Mouse (Mus musculus): Measurements from ENCODE around the gene Tns3.
A peak's percentile ranks its signal among the peaks of the same experiment; 100 is the strongest.

Gene Tns3

DNA sequence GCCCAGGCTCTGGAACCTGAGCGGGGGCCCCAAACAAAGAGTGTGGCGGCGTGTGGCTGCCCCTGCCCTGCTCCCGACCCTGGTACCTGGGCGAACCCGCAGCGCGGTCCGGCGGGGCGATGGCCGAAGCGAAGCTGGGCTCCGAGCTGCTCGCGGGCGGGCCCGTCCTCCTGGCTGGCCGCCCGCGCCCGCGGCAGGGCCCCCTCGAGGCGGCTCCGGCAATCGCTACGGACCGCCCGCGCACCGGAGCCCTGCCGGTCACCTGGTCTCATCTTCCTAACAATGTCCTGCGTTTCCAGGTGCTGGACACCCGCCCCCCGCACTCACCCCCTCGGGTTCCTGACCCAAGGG is at the start of gene Tns3:
Gene Tns3 (minus strand): TSS at position 143 of the 351 bp plus-strand sequence.
- peak; percentile 12 for DNase-seq

DNA sequence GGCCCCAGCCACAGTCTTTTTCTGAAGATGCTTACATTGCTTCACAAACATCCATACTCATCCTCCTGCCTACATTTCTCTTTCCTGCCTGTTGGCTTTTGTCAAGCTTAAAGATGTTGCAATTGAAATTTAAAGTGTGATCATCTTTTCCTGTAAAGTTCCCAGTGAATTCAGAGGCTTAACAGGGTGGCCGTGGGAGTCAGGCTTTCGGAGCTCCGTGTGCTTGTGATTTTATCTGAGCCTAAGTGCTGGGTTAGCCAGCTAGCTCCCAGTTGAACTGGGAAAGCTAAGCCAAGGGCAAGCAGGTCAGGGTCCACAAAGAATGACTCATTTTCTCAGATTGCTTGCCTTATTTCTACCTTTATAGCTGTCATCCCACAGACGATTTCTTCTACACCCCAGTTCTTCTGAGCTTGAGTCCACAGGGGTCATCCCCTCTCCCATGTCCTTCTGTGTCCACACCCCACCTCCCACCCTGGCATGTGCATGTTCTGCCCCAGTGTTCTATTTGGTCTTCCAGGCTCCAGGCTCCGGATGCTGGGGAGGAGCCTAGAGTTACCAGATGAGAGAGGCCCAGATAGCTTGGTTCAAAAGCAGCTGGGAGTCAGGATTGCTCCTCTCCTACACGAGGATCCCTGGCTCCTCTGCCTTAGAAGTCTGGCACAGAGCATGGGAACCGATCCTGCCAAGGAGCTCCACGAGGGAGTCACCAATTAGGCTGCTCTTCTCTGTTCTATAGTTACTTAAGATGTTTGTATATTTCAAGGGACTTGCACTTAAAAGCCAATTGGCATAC is 42.1 kb upstream of the Tns3 start:
- no peak for DNase-seq

DNA sequence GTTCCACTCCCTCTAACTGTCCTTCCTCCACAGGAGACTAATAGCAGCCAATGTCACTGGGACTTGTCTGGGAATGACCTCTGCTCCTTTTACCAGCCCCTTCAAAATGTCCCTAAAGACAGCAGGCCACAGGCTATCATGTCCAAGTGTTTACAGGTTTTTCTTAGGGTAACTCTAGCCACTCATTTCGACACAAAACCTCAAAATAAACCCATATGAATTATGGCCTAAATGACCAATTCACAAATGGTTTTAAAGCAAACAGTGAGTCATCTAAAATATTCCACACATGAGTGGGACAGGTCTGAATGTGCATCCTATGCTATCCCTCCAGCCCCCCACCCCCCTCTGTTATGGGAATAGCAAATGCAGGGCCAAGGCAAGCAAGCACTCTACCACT is 40.8 kb upstream of the Tns3 start:
- no peak for DNase-seq

DNA sequence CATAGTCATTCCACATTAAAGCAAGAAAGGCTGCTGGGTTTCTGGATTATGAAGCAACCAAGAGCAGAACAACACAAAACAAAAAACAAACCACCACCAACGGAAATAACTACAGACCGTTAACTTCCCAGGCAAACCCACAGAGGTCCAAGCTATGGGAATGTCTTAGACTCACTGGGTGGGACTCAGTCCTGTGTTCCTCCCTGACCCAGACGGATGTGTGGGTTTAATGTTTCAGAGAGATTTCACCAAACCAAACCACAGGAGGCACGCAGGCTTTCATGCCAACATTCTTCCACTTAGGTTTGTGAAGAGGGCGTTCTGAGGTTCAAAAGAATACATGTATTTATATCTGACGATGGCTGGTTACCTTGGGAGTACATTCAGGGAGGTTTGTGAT is 39.5 kb upstream of the Tns3 start:
- no peak for DNase-seq

DNA sequence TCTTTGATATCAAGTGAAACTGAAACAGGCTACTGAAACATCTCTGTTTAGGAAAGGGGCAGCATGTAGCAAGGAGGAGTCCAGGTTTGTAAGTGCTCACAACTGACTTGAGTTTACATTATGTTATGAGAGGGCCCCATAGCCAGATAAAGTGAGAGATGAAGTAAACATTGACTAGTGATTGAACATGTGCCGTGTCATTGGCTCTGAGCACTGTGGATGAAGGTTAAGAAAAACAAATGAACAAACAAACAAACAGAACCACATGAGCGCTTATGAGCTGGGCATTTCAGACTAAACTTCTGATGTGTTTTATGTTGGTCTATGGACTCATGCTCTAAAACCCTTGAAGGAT is 38.2 kb upstream of the Tns3 start:
- no peak for DNase-seq

DNA sequence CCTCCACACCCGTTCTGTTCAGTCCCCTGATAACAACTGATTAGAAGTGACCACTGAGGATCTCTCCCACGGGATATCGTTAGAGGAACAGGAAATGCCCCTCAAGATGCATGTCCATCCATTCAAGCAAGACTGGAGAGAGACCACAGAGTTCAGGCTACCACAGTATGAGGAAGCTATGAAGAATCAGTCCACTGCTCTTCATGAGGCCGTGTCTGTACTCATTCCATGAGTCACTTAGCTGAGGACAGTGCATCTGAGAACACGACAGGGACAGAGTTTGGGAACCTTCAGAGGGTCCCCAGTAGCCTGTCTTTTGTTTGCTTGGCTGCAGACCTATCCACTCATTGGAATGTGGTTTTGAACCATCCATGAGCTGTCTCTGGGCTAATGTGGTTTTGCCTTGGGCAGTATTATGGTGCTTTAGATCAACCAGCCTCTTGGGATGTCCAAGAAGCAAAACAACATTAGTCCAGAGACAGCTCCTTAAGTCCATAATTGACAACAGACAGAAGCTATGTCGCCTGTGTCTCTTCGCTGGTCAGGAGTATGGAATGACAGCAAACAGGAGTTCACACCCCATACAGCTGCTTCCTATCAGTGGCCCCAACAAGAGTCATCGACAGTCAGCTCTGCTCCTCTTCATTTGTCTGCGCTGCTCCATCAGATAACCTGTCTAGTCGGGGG is 37.7 kb upstream of the Tns3 start:
- DNase-seq, result no peak

DNA sequence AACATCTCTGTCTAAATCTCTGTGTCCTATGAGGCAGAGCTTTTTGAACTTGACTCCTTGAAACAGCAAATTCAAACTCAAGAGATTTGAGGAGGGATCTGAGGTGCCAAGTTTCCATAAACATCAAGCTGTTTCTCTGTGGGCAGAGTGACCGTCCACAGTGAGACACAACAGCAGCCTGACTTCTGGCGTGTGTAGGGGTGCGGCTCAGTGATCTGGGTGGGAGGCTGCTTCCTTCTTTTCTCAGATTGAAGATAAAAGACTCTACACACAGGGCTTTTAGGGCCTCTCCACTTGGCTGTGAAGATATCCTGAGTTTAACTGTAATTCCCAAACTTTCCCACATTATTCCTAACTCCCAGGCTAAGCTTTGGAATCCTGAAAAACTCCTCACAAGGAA is 37.1 kb upstream of the Tns3 start:
- no peak for DNase-seq

DNA sequence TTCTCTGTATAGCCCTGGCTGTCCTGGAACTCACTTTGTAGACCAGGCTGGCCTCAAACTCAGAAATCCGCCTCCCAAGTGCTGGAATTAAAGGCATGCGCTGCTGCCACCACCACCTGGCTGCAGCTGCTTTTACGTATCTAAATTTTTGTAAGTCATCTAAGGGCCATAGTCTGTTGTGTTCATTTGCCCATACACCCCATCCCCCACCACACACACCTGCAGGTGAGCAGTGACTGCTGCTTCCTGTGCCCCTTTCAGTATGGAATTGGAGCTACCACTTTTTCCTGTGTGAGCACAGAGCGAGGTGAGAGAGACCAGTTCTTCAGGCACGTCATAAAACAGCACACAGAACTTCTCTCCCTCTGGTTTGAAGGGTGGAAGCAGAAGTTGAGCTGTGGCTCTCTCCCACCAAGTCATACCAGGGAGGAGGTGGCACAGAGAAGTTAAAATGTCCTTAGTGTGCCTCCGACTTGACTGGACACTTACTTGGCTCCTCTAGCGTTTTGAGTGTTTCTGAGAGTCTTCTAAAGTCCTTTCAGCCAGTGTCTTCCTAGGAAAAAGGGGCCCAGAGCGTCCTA is 36.4 kb upstream of the Tns3 start:
- DNase-seq, result no peak

DNA sequence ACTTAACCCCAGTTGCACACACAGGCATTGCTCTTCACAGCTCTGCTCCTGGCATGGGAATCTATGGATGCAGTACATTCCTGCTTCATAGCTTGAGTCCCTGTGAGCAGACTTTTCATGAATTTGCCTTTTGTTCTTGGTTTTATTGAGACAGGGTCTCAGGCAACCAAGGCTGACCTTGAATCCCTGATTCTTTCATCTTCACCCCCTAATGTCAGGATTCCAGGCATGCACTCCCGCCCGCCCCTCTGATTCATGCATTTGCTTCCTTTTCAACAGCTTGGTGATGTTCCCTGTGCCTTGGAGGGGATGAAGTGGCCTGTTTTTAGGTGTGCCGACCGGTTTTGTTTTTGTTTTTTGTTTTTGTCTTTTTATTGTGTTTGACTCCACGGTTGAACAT is 35.4 kb upstream of the Tns3 start:
- DNase-seq, result no peak

DNA sequence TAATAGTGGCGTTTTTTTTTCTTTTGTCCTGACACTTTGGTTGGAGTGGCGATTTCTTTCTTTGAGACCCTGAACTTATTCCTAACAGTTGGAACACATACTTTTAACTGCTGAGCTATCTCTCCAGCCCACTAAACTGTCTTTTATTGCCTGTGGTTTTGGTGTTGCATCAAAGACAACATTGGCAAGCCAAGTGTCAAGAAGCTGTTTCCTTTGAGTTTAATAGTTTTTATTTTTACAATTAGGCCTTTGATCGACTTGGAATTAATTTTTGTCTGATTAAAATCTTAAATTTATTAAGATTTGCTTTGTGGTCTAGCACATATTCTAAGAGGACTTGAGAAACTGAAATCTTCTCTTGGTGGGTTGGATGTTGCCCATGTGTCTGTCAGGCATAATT is 33.3 kb upstream of the Tns3 start:
- no peak for DNase-seq

DNA sequence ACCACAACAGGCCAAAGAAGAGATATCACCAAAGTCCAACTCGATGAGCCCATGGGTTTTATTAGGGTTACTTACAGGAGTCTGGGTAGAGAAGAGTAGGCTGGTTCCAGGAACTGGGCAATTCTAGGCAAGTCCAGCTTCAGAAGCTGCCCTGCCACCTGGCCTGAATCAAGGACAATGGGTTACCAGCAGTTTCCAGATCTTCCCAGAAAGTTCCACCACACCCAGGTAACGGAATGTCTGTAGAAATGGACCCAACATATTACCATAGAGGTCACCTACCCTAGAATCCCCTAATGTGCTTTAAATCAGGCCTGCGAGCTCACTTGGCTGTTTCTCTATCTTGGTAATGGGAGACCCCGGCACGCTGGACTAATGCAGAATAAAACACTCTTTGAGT is 29.8 kb upstream of the Tns3 start:
- DNase-seq, result no peak

DNA sequence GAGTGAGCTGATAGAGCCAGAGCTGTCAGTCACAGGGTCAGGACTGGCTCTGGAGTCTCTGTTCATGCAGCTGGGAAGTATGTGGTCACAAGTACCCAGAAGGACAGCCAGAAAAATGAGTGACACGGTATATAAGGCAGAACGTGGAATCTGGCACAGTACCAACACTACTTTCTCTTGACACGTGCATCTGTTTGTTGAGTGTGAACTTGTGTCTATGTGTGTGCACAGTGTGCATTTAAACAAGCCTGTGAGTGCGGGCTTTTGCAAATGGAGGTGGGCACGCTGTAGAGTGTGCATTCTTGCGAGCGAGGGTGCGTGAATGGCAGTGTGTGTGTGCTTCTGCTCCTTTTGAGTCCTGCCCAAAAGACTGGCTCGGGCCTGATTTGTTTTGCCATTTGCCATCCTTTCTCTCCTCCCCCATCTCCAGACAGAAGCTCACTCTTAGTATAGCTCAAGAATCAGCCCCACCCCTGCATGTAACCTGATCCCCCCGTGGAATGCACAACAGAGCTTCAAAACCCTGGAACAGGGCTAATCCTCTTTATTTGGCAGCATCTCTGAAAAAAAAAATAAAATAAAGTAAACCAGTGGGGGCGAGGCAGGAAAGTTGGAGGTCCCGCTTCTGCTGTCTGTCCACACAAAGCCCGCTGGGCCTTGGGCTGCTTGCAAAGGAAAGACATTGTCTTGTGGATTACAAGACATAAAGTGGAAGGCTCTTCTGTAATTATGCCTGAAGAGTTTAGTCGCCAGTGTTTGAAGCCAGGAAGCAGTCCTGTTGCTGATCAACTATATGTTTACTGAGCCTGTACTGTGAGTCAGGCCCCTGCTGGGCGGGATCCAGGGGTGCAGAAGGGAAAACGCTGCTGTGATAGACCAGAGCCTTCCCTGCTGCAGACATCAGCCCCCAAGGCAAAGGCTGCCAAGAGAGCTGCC is 28.5 kb upstream of the Tns3 start:
- no peak for DNase-seq

DNA sequence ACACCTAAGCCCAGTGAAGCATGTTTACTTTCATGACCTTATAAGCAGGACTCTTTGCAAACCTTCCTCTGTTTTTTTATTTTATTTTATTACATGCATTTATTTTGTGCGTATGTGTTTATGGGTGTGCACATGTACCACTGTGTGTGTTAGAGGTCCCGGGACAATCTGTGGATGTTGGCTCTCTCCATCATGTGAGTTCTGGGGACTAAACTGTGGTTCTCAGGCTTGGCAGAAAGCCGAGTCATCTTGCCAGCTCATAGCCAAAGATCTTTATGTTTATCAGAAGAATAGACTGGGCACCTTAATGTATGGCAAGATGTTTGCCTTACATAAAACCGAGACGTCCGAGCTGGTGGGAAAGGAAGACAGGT is 27.8 kb upstream of the Tns3 start:
- no peak for DNase-seq

DNA sequence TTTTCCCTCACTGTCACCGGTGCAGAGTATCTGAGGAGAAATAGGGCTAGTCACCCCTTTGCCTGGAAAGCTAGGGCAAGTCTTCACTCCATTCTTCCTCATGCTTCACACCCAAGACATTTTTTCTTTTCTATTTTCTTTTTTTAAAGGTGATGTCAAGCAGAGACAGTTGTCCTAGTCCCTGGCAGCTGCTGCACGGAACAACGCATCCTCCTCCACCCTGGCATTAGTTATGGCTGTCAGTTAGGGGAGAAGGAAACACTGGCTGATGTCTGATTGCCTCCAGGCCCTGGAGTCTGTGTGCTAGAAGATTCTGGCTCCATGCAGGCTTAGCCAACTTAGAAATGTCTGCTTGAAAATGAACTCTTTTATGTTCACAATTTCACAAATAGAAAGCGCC is 27.3 kb upstream of the Tns3 start:
- no peak for DNase-seq

DNA sequence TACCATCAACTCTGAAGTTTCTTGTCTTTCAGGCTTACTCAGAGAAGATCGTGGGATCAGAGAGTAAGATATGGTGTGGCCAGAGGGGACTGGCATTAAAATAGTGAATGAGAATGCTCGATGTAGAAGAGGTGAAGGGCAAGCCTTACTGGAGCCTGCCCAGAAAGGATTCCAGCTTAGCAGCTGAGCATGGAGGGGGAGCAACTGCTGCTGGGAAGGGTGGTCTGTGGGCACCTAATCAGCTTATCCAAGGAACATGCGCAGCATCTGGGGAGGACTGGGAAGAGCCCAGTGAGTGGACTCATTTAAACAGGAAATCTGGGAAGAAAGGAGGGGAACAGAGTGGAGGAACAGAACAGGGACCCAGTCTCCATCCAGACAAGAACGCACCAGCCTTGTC is 26.3 kb upstream of the Tns3 start:
- no peak for DNase-seq

DNA sequence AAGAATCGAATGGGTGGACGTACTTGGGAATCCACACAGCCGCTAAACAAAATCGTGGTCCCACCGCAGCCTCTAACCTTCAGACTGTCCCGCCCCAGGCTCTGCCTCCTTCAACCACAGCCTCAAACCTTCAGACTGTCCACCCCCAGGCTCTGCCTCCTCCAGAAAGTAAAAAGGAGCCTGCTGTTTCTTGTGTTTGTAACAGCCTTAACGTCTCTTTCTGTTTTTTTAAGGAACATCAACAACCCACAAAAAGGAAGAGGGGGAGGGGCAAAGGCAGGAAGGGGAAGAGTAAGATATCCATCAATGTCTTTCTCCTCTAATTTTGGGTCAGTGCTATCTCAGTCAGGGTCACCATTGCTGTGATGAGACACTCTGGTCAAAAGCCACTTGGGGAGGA is 25.2 kb upstream of the Tns3 start:
- no peak for DNase-seq

DNA sequence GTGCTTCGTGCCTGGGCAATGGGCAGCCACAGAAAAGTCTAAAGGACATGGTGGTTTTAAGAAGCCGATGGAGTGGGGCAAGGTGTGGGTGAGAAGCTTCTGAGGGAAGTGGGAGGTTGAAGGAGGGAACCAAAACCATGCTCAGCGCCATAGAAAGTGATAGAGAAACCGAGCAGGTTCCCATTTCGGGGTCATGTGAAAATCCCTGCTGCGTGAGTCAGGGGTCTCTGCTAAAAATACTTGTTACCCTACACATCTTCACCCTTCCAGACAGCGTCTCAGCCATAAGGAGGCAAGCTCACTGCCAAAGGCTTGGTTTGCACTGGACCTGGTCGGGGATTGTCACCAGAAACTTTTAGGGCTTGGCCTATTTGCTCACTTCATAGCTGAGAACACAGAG is 24.6 kb upstream of the Tns3 start:
- DNase-seq, result no peak

DNA sequence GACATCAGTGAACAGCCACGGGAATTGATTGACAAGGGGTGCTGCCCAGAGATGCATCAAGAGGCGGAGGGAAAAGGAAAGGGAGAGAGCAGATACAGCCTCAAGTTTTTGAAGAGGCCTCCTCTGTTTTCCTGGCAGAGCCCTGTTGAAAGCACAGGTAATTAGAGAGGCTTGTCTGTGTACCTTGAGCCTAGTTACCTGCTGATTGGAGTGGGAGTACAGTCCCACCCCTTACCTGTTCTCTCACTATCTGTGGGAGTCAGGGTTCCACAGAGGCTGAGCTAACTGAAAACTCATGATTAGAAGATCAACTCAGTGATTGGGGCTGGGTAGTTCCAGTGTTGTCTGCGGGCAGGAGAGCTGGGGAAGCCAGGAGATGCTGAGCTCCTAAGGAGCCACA is 22.2 kb upstream of the Tns3 start:
- DNase-seq, result no peak

DNA sequence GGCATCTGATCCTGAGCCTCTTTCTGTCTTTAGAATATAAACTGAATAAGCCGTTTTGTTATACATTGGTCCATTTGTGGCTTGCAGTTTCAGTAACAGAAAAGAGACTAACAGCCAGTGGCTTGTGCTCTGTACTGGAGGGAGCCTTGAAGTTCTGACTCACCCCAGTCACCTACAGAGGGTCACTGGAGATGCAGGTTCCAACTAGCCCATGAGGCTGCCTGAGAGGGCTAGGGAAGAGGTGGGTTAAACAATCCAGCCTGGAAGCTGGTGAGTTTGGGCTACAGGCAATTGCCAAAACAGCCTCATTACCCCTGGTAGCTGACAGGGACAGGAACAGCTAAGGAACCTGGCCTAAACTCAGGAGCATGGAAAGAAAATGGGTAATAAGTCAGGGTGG is 21.7 kb upstream of the Tns3 start:
- no peak for DNase-seq

DNA sequence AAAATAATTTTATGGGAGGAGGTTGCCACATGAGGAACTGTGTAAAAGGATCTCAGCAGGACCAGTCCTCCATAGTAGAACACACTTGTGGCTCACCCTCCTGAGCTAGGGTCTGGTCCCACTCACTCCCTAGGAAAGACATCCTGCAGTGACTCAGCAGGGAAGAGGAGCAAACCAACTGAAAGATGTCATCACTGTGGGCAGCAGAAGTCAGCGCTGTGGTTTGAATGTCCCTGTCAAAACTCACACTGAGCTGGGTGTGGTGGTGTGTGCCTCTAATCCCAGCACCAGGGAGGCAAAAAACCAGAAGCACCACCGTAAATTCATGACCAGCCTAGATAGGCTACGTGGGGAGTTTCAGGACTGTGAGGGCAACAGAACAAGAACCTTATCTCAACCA is 20.9 kb upstream of the Tns3 start:
- no peak for DNase-seq

DNA sequence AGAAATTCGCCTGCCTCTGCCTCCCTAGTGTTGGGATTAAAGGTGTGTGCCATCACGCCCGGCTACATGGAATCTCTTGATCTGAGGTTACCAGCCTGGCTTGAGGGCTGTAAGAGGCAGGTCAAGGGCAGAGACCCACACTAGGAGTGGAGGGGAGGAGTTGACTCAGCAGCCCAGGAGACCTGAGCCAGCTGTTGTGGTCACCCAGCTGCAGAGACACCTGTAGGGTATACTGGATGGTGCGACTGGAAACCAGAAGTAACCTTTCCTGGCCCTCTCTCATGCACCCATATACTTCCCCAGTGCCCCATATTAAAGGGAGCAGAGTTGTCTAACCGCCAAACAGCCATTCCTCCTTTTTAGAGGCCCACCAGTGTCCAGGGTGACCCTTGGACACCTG is 19.9 kb upstream of the Tns3 start:
- DNase-seq, result no peak

DNA sequence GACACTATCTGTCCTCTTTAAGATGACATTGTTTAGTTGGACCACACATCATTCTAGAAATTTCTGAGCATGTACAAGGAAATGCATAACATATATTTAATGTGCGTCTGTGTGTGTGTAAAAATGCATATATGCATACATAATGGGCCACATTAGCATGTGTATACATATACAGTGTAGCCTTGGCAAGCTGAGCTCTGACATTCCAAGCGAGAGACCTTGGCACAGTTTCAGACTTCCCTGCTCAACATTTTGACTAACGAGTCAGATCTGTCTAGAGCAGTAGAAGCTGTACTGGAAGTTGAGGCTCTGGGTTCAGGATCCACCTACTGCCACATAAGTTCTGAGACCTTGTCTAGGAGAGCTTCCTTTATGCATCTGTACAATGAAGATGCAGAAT is 17.0 kb upstream of the Tns3 start:
- no peak for DNase-seq

DNA sequence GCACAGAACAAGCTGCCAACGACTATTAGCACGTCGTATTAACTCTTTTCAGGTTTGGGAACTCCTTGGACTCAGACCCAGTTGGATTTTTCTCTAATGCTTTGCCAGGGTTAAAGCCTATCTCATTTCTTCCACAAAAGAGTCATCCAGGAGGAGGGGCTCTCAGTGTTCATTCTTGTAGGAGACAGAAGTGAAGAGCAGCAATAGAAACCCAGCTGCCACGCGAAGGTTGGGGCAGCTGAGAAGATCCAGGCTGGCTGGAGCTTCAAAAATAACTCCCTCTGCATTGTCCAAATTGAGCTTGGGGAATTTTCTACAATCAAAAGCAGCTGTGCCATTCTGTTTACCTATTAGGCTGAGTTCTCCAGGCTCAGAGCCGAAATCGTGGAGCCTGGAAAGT is 16.3 kb upstream of the Tns3 start:
- DNase-seq, result no peak

DNA sequence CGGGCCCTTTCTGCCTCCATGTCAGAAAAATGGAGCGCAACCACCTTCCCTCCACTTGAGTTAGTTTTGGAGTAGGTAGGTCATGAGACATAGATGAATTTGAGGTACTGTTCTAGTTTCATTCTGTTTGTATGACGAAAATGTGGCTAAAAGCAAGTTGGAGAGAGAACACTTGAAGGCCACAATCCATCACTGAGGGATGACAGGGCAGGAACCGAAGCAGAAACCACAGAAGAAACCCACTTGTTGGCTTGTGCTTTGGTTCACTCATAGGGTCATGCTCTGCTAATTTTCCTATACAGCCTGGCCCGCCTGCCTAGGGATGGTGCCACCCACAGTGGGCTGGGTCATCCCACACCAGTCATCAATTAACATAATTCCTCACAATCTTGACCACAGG is 14.9 kb upstream of the Tns3 start:
- DNase-seq, result no peak
